Mouse (Mus musculus): ENCODE data around the gene Atp6v0c. TPM values are rescaled to one million over a fixed set of nuclear protein-coding genes. Genes with fewer than 3 reads are reported as not detected.
"Not testable (repeated sequence)": the region's sequence is repeated elsewhere in the genome, so short reads cannot be mapped to it uniquely, and the experiment has no call there.

Atp6v0c gene
- polyA plus RNA-seq, 1 experiment from 2014 or later = 388 TPM

DNA sequence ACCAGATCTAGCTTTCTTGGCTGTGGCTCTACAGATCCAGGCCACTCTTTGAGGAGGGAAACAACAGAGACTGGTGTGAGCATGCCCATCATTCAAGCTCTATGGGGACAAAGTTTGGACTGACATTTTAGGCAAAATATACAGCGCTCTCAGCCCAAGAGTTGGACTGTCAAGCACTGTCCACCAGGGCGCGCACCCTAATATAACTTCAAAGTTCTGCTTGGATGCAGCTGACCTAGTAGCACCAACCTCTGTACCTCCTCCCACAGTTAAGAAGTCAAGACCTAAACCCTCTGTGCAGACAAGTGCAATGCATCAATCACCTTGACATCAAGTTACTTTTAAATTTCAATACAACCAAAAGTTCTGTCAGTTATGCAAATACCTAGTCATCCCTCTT, 37.9 kb downstream of the Atp6v0c start:
- no peak overlapping the region for H3K4me2 ChIP-seq
- ATAC-seq = no peak
- no peak overlapping the region for H3K27ac ChIP-seq
- H3K27me3 ChIP-seq (replicated peaks) = no peaks in the 10 kb centered on the region
- H3K4me1 ChIP-seq = peaks cover 31% of the 10 kb centered on the region
- 87% methylated on average over 3 of the region's 3 CpGs for WGBS (ENCODE audit: insufficient replicate concordance)
- H3K9me3 ChIP-seq (replicated peaks) = no peaks in the 10 kb centered on the region
- no peak overlapping the region for H3K9ac ChIP-seq
- H3K36me3 ChIP-seq = 0 out of 2 replicates have a peak, but pooled peaks cover 7% of the 10 kb centered on the region
- H3K4me3 ChIP-seq = no peak overlapping the region

GRCm38 (mm10) chr17:24129246-24129645, 40.3 kb downstream of the Atp6v0c start:
- H3K4me2 ChIP-seq = not testable (repeated sequence)

GRCm38 (mm10) chr17:24127592-24127991, 41.9 kb downstream of the Atp6v0c start:
- H3K27ac ChIP-seq = no peak overlapping the region
- peaks cover 26% of the 10 kb centered on the region for H3K4me1 ChIP-seq
- 0 out of 2 replicates have a peak, but pooled peaks cover 4% of the 10 kb centered on the region for H3K36me3 ChIP-seq
- no peaks in the 10 kb centered on the region for H3K27me3 ChIP-seq (replicated peaks)
- no peak overlapping the region for H3K9ac ChIP-seq
- no peak for ATAC-seq
- WGBS (ENCODE audit: insufficient replicate concordance) = 74% methylated on average over 1 of the region's 1 CpGs
- no peaks in the 10 kb centered on the region for H3K9me3 ChIP-seq (replicated peaks)
- H3K4me3 ChIP-seq = no peak overlapping the region
- H3K4me2 ChIP-seq = no peak overlapping the region

More at GRCm38 (mm10) chr17:24129246-24129645, 40.3 kb downstream of the Atp6v0c start:
- H3K4me3 ChIP-seq; H3K27ac ChIP-seq; H3K27me3 ChIP-seq (replicated peaks); ATAC-seq; H3K9ac ChIP-seq; H3K9me3 ChIP-seq (replicated peaks); H3K36me3 ChIP-seq: not testable (repeated sequence)
- H3K4me1 ChIP-seq = peaks cover 35% of the 10 kb centered on the region
- WGBS (ENCODE audit: insufficient replicate concordance) = 94% methylated on average over 4 of the region's 4 CpGs

DNA sequence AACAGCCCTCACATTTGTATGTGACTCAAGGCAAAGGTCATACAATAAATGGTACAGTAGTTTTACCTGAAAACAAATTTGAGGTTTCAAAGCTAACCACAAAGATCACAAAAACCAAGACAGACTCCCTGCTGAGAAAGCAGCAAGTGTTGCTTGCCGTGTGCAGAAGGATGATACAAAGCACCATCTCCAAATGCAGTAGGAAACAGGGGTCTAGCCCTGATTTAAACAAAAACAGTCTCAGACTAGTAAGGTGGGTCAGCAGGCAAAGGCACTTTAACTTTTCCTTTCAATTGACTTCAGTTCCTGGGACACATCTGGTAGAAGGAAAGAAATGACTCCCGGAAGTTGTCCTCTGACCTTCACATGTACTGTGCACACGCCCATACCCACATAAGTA, 42.7 kb downstream of the Atp6v0c start:
- WGBS (ENCODE audit: insufficient replicate concordance) = 75% methylated on average over 3 of the region's 3 CpGs
- Histone ChIP-seq H3K4me1 (peaks cover 24% of the 10 kb centered on the region), H3K4me2 (no peak overlapping the region), H3K27ac (no peak overlapping the region), H3K27me3 (replicated peaks) (no peaks in the 10 kb centered on the region), H3K9ac (no peak overlapping the region), H3K4me3 (no peak overlapping the region), H3K36me3 (0 out of 2 replicates have a peak, but pooled peaks cover 3% of the 10 kb centered on the region), H3K9me3 (replicated peaks) (no peaks in the 10 kb centered on the region)
- no peak for ATAC-seq

- Histone ChIP-seq H3K4me1 (peaks cover 24% of the 10 kb centered on the region), H3K27me3 (replicated peaks) (no peaks in the 10 kb centered on the region), H3K36me3 (peaks cover 7% of the 10 kb centered on the region; the same call in 1 of the 2 replicates), H3K9ac (no peak overlapping the region), H3K4me2 (no peak overlapping the region), H3K9me3 (replicated peaks) (no peaks in the 10 kb centered on the region), H3K27ac (no peak overlapping the region), H3K4me3 (no peak overlapping the region)
- no peak for ATAC-seq
- WGBS (ENCODE audit: insufficient replicate concordance) = 81% methylated on average over 3 of the region's 3 CpGs
Observed at GRCm38 (mm10) chr17:24119446-24119845, 50.1 kb downstream of the Atp6v0c start.

Other genes starting within 250 kb of the Atp6v0c start
- not detected in 2 replicates for gene Sbp, start 228.0 kb downstream of the Atp6v0c start, polyA plus RNA-seq (2016; fragmentation: Nextera tagmentation; extraction: Ambion mirVana)
- not detected in 2 replicates for gene Sbpl, start 214.4 kb downstream of the Atp6v0c start, polyA plus RNA-seq (2016; fragmentation: Nextera tagmentation; extraction: Ambion mirVana)
- not detected in 2 replicates for gene Prss30, start 189.1 kb downstream of the Atp6v0c start, polyA plus RNA-seq (2016; fragmentation: Nextera tagmentation; extraction: Ambion mirVana)
- gene Prss22, start 171.6 kb downstream of the Atp6v0c start, polyA plus RNA-seq (2016; fragmentation: Nextera tagmentation; extraction: Ambion mirVana) = not detected in 2 replicates
- not detected in 2 replicates for gene Prss27, start 131.6 kb downstream of the Atp6v0c start, polyA plus RNA-seq (2016; fragmentation: Nextera tagmentation; extraction: Ambion mirVana)
- 27.7 and 29.1 TPM in 2 replicates for gene Kctd5, start 96.2 kb downstream of the Atp6v0c start, polyA plus RNA-seq (2016; fragmentation: Nextera tagmentation; extraction: Ambion mirVana)
- 31.4 and 34.9 TPM in 2 replicates for gene Pdpk1, start 18.8 kb downstream of the Atp6v0c start, polyA plus RNA-seq (2016; fragmentation: Nextera tagmentation; extraction: Ambion mirVana)
- gene Amdhd2, start 5.9 kb downstream of the Atp6v0c start, polyA plus RNA-seq (2016; fragmentation: Nextera tagmentation; extraction: Ambion mirVana) = 20.9 and 22.7 TPM in 2 replicates
- 11.1 and 11.9 TPM in 2 replicates for gene Tbc1d24, start 35.9 kb upstream of the Atp6v0c start, polyA plus RNA-seq (2016; fragmentation: Nextera tagmentation; extraction: Ambion mirVana)
- 2.1 and 2.7 TPM in 2 replicates for gene Ntn3, start 39.8 kb upstream of the Atp6v0c start, polyA plus RNA-seq (2016; fragmentation: Nextera tagmentation; extraction: Ambion mirVana)
- 12.3 and 12.6 TPM in 2 replicates for gene Tedc2, start 51.1 kb upstream of the Atp6v0c start, polyA plus RNA-seq (2016; fragmentation: Nextera tagmentation; extraction: Ambion mirVana)
- 93.7 and 95.4 TPM in 2 replicates for gene Ccnf, start 81.8 kb upstream of the Atp6v0c start, polyA plus RNA-seq (2016; fragmentation: Nextera tagmentation; extraction: Ambion mirVana)
- gene Abca17, start 181.4 kb upstream of the Atp6v0c start, polyA plus RNA-seq (2016; fragmentation: Nextera tagmentation; extraction: Ambion mirVana) = not detected in 2 replicates
- gene Abca3, start 182.2 kb upstream of the Atp6v0c start, polyA plus RNA-seq (2016; fragmentation: Nextera tagmentation; extraction: Ambion mirVana) = 21.1 and 22.6 TPM in 2 replicates
- gene Rnps1, start 244.9 kb upstream of the Atp6v0c start, polyA plus RNA-seq (2016; fragmentation: Nextera tagmentation; extraction: Ambion mirVana) = 195 and 204 TPM in 2 replicates